Comparison of ENCODE assay signal across 16 mouse cellular contexts in genomic region chr13:107714001-107714400, GRCm38 (mm10).
DNase-seq lines count a peak whose midpoint lies in the region; ATAC-seq and TF ChIP-seq lines count a peak whose summit lies in the region.
"Had no signal": no experiment of that assay in that cellular context is flagged by ENCODE, and none has a peak within 500 bp of the region (broad histone marks: within the 10 kb centered on the region; RNA-seq: fewer than 3 reads in every experiment).

No protein-coding gene starts in this region.

- no peak overlapping the region for H3K27ac ChIP-seq in hindbrain, postnatal 0 days
- H3K27ac ChIP-seq in hindbrain, embryonic 16.5 days (ENCODE audit: low read depth, low read length), result no peak overlapping the region
- H3K27ac ChIP-seq: forebrain, embryonic 12.5 days; hindbrain, embryonic 14.5 days; layer of hippocampus, adult 2 months; liver, embryonic 14.5 days had no signal

- H3K36me3 ChIP-seq in hindbrain, postnatal 0 days (ENCODE audit: insufficient read depth, low read length), result no peaks in the 10 kb centered on the region
- H3K36me3 ChIP-seq in hindbrain, embryonic 16.5 days (ENCODE audit: control insufficient read depth, insufficient read depth, low read length), result no peaks in the 10 kb centered on the region
- H3K36me3 ChIP-seq: forebrain, embryonic 12.5 days had no signal

- no peak overlapping the region for H3K4me3 ChIP-seq in hindbrain, postnatal 0 days (ENCODE audit: low read length)
- no peak overlapping the region for H3K4me3 ChIP-seq in hindbrain, embryonic 16.5 days (ENCODE audit: low read length)
- H3K4me3 ChIP-seq: forebrain, embryonic 12.5 days; layer of hippocampus, adult 2 months had no signal

- no peaks in the 10 kb centered on the region for H3K4me1 ChIP-seq in hindbrain, postnatal 0 days (ENCODE audit: insufficient read depth, low read length)
- H3K4me1 ChIP-seq in hindbrain, embryonic 16.5 days (ENCODE audit: control insufficient read depth, insufficient read depth, low read depth, low read length), result no peaks in the 10 kb centered on the region

- no peak overlapping the region for H3K4me2 ChIP-seq in hindbrain, postnatal 0 days (ENCODE audit: low read depth, low read length)
- no peak overlapping the region for H3K4me2 ChIP-seq in hindbrain, embryonic 16.5 days (ENCODE audit: low read length)
- H3K4me2 ChIP-seq: forebrain, embryonic 12.5 days; hindbrain, embryonic 14.5 days had no signal

- TF ChIP-seq CTCF in hindbrain, postnatal 0 days (IDR thresholded peaks at IDR 0.05; ENCODE audit: low read depth), result no peak

- no peaks in the 10 kb centered on the region for H3K27me3 ChIP-seq in hindbrain, postnatal 0 days (ENCODE audit: insufficient read depth, low read length)
- H3K27me3 ChIP-seq in hindbrain, embryonic 16.5 days (replicated peaks; ENCODE audit: control insufficient read depth, insufficient read depth, low read length), result no peaks in the 10 kb centered on the region

- intact Hi-C loops in heart, postnatal 10 days (cut with DNase I), result no loop called here

- no peak for ATAC-seq in hindbrain, postnatal 0 days
- no peak for ATAC-seq in hindbrain, embryonic 16.5 days
- ATAC-seq: CD4-positive, CD25-positive, alpha-beta regulatory T cell, adult 4 months had no signal

- no peaks in the 10 kb centered on the region for H3K9me3 ChIP-seq in hindbrain, postnatal 0 days (ENCODE audit: low read length)
- H3K9me3 ChIP-seq in hindbrain, embryonic 16.5 days (ENCODE audit: control insufficient read depth, low read length), result peaks cover 2% of the 10 kb centered on the region; the same call in 1 of the 2 replicates
- H3K9me3 ChIP-seq: forebrain, embryonic 12.5 days had no signal

- 48% methylated on average over 1 of the region's 1 CpGs for WGBS in hindbrain, postnatal 0 days
- 67% methylated on average over 1 of the region's 1 CpGs for WGBS in hindbrain, embryonic 16.5 days

- peak; percentile 21 for DNase-seq in hindbrain, postnatal 0 days (ENCODE audit: low spot score)
- DNase-seq in lung, postnatal 10 days, result peak; percentile 24
- no peak for DNase-seq in lung, postnatal 25 days (ENCODE audit: low spot score)
- peak; percentile 80 for DNase-seq in adrenal gland, adult 2 months
- peak; percentile 52 to 65 for DNase-seq in kidney, postnatal 36 days
- DNase-seq in frontal cortex, postnatal 25 days (ENCODE audit: low spot score in 2 of 2), result no peak
- no peak for DNase-seq in heart, postnatal 10 days
- DNase-seq: cerebellum, adult 9-11 months; gastrocnemius, postnatal 14 days; right cerebral cortex, postnatal 14 days had no signal

- H3K9ac ChIP-seq in hindbrain, postnatal 0 days (replicated peaks; ENCODE audit: low read length), result no peak overlapping the region
- no peak overlapping the region for H3K9ac ChIP-seq in hindbrain, embryonic 16.5 days (ENCODE audit: low read depth, low read length)
- H3K9ac ChIP-seq: forebrain, embryonic 12.5 days; hindbrain, embryonic 14.5 days; liver, embryonic 14.5 days had no signal

Comparison
In these comparisons a context has a peak if more than half of its experiments do, and no peak if none do; other contexts are left out.
1. DNase-seq: peak in hindbrain, postnatal 0 days (single experiment), lung, postnatal 10 days (single experiment), adrenal gland, adult 2 months (single experiment) and kidney, postnatal 36 days (2 of 2); none in lung, postnatal 25 days (single experiment), frontal cortex, postnatal 25 days (0 of 2) and heart, postnatal 10 days (0 of 2).